Mouse (Mus musculus): ENCODE measurements at regions not wholly inside any gene's neighbourhood (a gene's known extent, or its start where the extent isn't known, plus 50 kb on each side); places are given as distances from the start of the nearest gene placed in this dataset.

DNA sequence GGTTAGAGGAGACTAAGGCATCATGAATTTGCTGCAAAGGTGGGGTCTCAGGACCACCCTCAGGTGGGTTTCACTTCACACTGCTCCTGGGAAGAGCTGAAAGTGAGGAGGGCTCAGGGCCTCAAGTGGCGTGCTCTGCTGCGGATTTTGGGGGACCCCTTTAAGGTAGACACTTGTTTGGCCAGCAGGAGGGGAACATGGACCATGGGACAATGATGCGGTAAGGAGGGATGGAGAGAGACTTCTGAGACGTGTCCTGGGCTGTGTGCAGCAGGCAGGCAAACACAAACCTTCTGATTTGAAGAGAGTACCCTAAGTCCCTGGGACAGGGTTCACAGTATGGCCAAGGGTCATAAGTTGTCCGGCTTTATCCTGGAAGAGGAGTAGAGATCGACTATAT, 56.0 kb upstream of the Dlk1 start:
- TF ChIP-seq CTCF (IDR thresholded peaks at IDR 0.05; ENCODE audit: extremely low read depth, insufficient read depth, low read length) (no peak), POLR2A (IDR thresholded peaks at IDR 0.05; ENCODE audit: extremely low read depth, insufficient read depth, low read length) (no peak)
